Mouse (Mus musculus) heart, adult 18-20 months (tissue): ENCODE measurements around the gene Tspan12. TPM values are rescaled to one million over a fixed set of nuclear protein-coding genes. Genes with fewer than 3 reads are reported as not detected.
"Not testable (repeated sequence)": the region's sequence is repeated elsewhere in the genome, so short reads cannot be mapped to it uniquely, and the experiment has no call there.

Experiments
- DNase-seq, 2 experiments: peaks; one replicate each; pipeline ENCODE4 v3.0.0; 2021 to 2022; ENCODE audit warnings: mixed read lengths in 1 of 2
- total RNA-seq, 2 experiments: library from RNA; stranded (reverse); gene quantifications; 2 replicates each; pipeline ENCODE4 v1.2.3; 2021

Gene Tspan12
- total RNA-seq, 2 experiments from 2014 or later: 75.8 to 82.4 TPM

DNA sequence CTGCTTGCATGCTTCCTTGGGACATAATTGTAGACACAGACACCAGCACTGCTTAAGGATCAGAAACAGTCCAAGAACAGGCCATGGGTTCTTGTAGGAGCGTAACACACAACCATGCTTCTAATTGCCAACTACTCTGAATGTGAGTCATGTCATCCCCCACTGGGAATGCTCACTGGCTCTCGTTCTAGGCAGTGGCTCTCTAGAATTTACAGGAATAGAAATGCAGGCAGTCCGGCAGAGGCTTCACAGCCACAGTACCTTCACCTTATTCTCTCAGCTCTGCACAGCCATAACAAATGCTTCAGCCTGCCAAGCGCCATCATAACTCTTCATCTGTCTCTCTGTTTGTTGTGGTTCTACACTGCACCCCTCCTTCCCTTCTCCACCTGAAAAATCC, 23.9 kb downstream of the Tspan12 start:
- DNase-seq: peak; percentile 31 to 38

GRCm38 (mm10) chr6:21828001-21828400, 24.3 kb downstream of the Tspan12 start:
- no peak for DNase-seq

- no peak for DNase-seq
Measured at GRCm38 (mm10) chr6:21823694-21824093, 28.6 kb downstream of the Tspan12 start.

- peak; percentile 56 to 59 for DNase-seq
Measured at GRCm38 (mm10) chr6:21823281-21823680, 29.0 kb downstream of the Tspan12 start.

GRCm38 (mm10) chr6:21822721-21823134, 29.6 kb downstream of the Tspan12 start:
- no peak for DNase-seq

DNA sequence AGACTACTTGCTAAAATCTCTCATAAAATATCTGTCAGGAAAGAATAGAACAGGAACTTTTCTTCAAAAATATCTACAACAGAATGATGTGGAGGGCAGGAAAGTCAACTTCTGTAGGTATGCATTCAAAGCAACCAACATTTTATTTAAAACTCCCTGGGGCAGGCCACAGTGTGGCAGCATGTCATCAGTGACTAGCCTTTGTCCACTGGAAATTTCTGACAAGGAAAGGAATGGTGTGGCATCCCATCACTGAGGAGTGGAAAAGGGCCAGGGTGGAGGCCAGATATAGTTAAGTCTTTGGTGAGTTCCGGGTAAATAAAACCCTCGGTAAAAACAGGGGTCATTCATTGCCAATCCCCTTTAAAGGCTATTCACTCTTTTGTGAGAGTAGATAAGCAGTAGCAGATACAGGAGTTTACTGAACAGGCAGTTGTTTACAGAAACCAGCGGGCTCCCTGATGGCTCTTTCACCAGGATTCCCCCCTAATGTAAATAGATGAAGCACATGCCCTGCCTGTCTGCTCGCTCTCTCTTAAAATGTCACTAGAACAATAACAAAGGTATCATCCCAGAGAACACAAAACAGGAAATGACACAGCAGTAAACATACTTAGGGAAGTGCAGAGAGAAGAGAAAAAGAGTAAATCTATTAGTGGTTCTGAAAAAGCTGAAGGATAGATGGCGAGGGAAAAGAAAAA, 34.1 kb downstream of the Tspan12 start:
- DNase-seq: peak; percentile 9 to 26

DNA sequence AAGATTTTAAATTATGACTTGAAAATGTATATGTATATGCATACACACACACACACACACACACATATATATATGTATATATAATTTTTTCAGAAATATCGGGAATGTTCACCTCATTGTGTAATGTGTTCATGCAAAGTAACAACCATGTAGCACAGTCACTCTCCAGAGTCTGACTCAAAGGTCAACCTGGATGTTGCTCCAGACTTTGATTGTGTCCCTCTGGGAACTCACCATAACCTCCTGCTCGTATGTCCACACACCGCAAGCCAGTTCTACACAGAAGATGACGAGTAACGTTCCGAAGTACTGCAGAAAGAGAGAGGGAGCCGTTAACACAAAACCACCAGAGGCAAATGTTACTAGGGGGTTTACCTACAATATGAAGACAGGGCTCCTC, 46.3 kb downstream of the Tspan12 start:
- no peak for DNase-seq

DNA sequence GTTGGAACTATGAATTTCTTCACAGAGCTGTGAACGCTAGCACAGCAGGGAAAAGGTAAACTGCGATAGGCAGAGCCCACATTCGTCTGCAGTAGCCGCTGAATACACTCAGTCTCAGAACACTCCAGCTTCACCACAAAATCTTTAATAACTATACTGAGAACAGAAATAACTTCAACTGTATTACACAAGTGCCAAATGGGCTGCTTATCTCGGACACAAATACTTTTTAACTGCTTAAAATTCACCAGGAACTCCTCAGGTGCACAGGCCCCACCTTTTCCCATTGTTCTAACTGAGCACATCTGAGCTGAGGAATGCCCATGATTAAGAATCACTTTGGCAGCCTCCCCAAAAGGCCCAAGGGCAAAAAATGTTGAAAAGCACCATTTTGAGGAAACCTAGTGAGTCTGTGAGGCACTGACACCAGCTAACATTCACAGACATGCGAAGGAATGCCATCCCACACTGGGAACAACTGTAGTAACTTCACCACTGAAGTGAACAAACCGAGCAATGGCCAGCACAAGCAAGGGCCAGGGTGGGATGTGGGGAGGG, 47.2 kb downstream of the Tspan12 start:
- DNase-seq: no peak

GRCm38 (mm10) chr6:21803483-21804340, 48.6 kb downstream of the Tspan12 start:
- peak; percentile 19 to 24 for DNase-seq

DNA sequence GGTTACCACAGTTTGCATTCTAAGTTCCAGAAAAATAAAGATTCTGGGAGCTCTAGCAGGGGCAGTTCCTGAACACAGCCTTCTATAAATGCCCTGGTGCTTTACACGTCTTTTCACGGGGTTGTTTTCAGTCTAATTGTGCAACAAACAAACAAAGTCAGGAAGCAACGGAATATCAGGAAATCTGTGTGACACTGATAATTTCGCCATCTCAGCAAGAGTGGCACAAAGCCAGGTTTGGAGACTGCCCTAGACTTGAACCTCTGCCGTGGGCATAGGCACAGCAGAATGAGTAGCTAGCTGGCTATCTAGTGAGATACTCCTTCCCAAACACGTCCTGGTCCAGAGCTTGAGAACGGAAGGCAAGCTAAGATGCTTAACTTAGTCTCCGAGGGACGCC, 53.7 kb downstream of the Tspan12 start:
- peak; percentile 40 to 67 for DNase-seq

DNA sequence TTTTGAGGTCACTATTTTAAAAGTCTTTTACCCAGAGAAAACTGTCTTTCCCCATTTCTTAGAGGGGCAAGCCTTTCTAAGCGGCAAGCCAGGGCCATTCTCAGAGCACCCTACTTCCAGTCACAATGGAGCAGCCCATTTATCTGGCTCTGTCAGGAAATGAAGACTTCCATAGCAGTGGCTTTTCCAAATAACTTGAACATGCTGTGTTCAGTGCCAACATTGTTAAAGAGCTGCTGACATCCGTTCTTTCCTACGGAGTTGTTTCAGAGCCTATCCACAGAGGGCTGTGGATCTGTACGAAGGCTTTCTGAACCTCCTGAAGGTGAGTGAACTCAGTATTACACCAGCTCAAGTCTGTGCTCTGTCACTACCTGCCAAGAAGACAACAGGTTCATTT, 55.2 kb downstream of the Tspan12 start:
- DNase-seq: peak; percentile 15 to 53

DNA sequence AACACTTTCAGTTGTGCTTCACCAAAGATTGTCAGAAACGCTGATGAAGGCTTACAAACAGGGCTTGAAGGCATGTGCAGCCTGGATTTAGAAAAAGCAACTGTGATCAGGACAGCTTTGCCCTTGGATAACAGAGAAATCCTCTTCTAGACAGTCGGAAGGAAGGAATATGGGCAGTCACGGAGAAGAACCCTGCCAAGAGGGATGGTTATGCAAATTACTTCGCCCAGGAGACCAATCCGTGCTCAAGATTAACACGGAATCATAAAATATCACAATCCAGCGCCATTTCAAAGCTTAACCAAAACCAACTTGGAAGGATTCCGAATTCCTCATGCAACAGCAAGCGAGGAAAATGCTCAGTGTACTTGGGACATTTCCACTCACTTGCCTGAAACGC, 55.9 kb downstream of the Tspan12 start:
- peak in 1 of 2 experiments; percentile 6 for DNase-seq

- DNase-seq: no peak
Measured at GRCm38 (mm10) chr6:21795410-21795809, 56.9 kb downstream of the Tspan12 start.

DNA sequence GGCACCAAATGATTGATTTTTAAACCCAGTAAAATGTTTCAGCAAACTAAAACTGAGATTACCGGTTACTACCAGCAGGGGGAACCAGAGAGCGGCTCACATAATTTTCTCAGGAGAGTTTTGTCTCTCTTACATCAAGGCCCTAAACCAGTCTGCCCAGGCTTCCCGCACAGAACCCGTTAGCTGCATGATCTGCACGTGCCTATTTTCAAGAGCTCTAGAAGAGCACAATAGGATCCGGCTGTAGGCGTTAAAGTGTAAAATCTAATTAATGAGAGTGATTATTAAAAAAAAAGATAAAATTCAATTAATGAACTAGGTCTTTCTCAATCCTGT, 57.3 kb downstream of the Tspan12 start:
- peak; percentile 58 to 83 for DNase-seq

- no peak for DNase-seq
Measured at GRCm38 (mm10) chr6:21794337-21795071, 57.8 kb downstream of the Tspan12 start.

GRCm38 (mm10) chr6:21791307-21791706, 61.0 kb downstream of the Tspan12 start:
- DNase-seq: no peak

DNA sequence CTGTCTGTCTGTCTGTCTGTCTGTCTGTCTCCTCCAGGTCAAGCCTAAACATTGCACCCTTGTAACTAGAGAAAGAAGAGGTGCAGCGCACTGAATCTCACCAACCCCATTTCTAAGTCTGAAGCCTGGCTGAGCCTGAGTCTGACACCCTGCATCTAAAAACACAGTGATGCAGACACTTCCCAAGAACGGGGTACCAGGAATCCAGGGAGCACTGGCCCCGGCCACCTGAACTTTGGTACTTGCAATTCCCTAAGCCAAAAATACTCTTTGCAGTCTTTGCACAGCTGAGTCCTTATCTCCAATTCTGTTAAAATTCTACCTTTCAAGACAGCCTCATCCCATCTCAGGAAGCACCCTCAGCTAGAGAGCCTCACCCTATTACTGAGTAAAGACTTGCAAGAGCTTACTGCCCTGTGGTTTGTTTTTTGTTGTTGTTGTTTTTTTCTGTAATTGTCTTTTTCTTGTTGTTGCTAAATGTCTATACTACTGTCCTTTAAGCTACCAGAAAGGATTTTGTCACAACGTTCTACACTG, 61.7 kb downstream of the Tspan12 start:
- no peak for DNase-seq

GRCm38 (mm10) chr6:21790036-21790435, 62.3 kb downstream of the Tspan12 start:
- DNase-seq: no peak

- DNase-seq: not testable (repeated sequence)
Measured at GRCm38 (mm10) chr6:21789582-21789981, 62.7 kb downstream of the Tspan12 start.

GRCm38 (mm10) chr6:21787757-21788156, 64.6 kb downstream of the Tspan12 start:
- DNase-seq: no peak

DNA sequence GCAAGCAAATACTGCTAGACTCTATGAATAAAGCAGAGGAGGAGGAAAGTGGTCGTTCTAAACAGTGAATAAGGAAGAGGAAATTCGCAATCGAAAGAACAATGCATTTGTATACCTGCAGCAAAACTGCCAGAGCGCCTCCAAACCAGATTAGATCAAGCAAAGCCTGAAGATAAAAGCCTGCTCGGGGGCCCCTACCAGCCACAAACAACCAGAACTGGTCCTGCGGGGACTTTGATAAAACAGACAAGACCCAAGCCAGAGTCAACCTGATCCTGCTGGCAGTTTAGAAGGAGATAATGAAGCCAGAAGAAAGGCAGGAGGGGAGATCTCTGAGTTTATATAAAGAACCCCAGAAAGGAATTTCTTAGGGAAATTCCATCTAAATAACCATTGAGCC, 65.0 kb downstream of the Tspan12 start:
- no peak for DNase-seq

DNA sequence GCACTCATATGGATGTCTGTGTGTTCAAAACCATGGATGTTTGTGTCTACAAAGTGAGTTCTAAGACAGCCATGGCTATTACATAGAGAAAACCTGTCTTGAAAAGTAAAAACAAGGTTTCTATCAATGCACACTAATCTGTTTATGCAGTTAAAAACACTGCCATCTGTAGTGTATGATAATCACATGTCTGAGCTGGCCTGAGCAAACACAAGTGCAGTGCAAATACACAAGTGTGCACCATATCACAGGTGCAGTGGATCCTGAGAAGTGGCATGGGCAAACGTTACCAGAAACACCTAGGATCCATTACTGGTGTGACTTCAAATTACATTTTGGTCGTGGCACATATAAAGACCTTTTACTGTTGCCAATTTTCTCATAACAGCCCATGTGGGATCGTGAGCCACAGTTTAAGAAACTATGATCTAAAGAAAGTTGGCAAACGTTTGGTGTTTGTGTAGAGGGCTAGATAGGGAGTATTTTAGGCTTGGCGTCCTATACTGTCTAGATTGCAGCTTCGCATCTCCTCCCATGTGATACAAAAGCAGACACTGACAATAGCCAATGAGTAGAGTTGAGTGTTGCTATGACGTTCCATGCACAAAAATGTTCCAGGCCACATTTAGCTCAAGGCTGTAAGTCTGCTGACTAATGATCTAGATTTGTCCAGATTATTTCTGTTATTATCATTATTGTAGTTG, 78.0 kb downstream of the Tspan12 start:
- no peak for DNase-seq
